Mouse (Mus musculus): ENCODE measurements around the gene Acads.

The Acads gene

DNA sequence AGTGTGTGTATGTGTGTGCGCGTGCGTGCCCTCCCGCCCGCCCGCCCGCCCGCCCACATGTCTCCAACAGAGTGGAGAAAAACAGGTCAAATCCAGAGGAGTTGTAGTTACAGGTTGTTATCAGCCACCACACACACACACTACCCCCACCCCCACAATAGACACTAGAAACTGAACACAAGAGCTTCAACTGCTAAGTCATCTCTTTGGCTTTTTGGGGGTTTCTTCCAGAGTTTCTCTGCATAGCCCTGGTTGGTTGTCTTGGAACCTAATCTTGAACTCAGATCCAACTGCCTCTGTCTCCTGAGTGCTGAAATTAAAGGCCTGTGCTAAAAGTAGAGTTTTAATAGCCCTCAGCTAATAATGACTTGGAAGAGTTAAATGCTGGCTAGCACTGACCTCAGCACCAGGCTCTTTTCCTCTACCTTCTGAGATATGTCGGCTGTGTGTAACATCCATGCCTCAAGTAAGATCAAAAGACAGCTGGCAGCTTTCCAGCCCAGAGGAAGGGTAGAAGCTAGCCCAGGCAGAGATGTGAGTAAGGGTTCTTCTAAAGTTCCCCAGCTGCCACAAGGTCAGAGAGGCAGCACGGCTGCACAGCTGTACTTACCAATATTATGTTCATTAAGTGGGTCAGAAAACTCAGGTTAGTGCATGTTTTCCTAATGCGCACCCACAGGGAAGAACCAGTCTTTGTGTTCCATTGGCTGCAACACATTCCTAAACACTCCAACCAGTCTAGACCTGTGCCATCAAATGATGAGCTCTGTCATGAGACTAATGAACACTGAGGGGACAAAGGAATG lies 47.8 kb downstream of the Acads start:
- no peak for DNase-seq (ENCODE audit: low spot score in 2 of 2)

DNA sequence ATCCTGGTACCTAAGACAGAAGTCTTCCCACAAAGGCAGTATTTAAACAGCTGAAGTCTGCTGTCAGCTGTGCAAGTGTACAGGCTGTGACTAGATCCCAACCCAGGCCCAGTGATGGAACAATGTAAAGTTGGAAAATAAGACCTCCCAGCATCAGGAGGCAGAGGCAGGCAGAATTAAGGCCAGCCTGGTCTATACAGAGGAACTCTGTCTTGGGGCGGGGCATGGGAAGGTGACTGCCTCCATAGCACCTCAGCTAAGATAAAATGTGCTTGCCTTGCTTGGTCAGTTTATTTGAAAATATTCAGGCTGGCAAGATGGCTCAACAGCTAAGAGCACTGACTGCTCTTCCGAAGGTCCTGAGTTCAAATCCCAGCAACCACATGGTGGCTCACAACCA lies 48.7 kb downstream of the Acads start:
- DNase-seq (ENCODE audit: low spot score in 2 of 2): no peak

DNA sequence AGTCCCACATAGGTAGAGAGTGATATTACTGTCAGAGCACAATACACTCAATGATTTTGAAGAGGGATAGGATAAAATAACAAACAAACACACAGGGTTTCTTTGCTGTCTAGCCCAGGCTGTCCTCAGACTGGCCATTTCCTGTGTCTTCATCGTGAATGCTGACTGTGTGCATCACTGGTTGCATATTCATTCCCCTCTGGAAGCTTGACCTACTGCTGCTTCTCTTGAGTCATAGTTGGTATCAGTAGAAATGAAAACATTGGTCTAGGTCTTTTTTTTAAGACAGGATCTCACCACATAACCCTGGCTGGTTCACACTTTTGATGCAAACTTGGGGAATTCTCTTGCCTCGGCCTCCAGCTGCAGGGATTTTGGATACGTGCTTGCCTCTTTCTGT lies 49.5 kb downstream of the Acads start:
- no peak for DNase-seq (ENCODE audit: low spot score in 2 of 2)

DNA sequence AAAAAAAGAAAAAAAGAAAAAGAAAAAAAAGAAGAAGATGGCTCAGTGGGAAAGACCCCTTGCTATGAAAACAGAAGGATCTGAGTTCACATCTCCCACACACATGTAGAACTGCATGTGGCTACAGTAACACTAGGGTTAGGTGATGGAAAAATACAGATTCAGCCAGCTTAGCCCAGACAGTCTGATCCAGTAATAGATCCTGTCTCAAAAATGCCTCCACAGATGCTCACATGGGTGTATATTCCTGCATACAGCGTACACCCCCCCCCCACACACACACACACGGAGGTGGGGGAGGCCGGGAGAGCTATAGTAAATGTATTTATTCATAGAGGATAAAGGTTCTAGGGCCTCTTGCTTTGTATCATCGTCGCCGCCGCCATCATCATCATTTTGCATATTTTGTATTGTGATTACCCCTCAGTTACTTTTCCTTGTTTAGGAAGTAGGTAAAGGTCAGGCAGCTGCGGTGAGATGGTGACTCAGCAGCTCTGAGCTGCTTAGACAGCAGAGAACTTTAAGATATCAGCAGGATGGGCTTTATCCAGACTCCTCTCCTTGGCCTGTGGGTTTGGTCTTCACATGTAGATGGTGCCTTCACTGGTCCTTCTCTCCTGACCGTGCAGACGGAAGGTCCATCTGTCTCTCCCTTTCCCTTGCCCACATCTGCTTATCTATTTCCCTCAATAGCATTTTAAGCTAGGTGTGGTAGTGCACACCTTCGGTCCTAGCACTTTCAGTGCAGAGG lies 50.3 kb downstream of the Acads start:
- no peak for DNase-seq (ENCODE audit: low spot score in 2 of 2)

DNA sequence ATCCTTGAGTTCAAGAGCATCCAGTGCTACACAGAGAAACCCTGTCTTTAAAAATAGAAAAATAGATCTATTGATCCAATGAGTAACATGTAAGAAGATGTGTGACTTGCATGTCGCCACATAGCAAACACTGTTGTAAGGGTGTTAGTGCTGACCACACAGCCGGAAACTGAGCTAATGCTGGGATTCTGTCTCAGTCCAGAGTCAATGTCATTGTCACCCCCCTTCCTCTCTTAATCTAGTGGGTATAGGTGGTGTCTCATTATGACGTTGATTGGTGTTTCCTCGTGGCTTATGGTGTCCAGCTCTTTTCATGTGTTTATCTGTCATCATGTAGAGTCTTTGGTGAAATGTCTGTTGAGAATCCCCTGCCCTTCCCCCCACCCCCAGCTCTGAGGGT lies 52.9 kb downstream of the Acads start:
- DNase-seq (ENCODE audit: low spot score in 2 of 2): no peak

DNA sequence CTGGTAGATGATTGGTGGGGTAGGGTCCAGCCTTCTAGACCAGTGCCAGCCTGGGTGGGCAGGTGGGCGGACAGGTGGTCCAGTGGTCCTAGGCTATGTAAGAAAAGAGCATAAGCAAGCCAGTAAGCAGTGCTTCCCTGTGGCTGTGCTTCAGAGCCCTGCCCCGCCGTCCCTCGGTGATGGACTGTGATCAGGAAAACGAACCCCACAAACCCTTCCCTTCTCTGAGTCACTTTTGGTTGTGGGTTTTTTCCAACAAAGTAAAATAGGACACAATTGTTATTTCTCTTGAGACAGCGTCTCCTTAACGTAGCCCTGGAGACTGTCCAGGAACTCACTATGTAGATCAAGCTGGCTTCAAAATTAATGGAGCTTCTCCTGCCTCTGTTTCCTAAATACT lies 55.8 kb downstream of the Acads start:
- DNase-seq (ENCODE audit: low spot score in 2 of 2): no peak

DNA sequence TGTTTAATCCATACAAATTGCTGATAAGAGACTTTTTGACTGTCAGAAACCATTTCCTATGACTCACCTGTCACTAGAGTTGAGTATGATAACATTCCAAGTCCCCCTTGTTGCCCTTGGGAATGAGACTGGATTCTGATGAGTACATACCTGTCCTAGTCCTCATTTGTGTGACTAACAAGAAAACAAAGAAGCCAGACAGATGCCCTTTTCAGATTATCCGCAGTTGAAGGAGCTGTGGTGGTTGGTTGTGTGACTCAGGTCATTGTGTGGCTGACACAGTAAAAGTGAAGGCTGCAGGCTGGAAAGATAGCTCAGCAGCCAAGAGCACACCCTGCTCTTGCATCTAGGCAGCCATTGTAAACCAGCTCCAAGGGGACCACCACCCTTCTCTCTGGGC lies 56.6 kb downstream of the Acads start:
- DNase-seq (ENCODE audit: low spot score in 2 of 2): no peak

DNA sequence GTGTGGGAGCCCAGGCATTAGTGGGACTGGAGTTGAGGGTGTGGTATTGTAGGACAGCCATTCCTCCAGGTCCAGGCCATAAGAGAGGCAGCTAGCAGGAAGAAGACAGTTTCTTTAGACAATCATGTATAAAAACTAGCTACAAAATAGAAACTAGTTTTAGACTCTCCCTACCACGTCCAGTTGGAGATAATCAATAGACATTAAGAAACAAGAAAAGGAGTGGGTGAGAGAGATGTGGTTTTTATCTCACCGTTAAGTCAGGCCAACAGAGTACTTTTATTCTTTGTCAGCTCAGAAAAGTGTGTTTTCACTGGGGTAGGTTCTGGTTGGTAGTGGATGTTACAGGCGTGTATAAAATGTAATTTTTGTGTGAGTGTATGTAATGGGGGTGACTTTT lies 58.2 kb downstream of the Acads start:
- no peak for DNase-seq (ENCODE audit: low spot score in 2 of 2)

All from urinary bladder, adult 18-20 months (tissue).